Mouse (Mus musculus): ENCODE data around the gene Spata32. TPM values are rescaled to one million over a fixed set of nuclear protein-coding genes. Genes with fewer than 3 reads are reported as not detected.

The Spata32 gene
- total and polyA plus RNA-seq, 3 experiments, result not detected

GRCm38 (mm10) chr11:103229608-103230007 is 11.4 kb upstream of the Spata32 start:
- no peak overlapping the region for H3K4me2 ChIP-seq (ENCODE audit: insufficient read depth, low read depth, poor library complexity, severe bottlenecking)
- TF ChIP-seq MAZ (IDR thresholded peaks at IDR 0.05; ENCODE audit: low read depth, low read length), result no peak
- no peak for TF ChIP-seq NRF1 (IDR thresholded peaks at IDR 0.05; ENCODE audit: low read depth, low read length)
- peak in 1 of 2 experiments; percentile 50; a peak in 2 of 4 replicates for TF ChIP-seq CTCF (conservative IDR thresholded peaks at IDR 0.05 in 1 of 2, IDR thresholded peaks at IDR 0.05 in 1 of 2; ENCODE audit: low read depth in 2 of 2, low read length in 2 of 2)
- peak; percentile 37 for TF ChIP-seq SMC3 (IDR thresholded peaks at IDR 0.05; ENCODE audit: low read depth, low read length)
- peak; percentile 34 for TF ChIP-seq RAD21 (IDR thresholded peaks at IDR 0.05; ENCODE audit: low read depth, low read length)
- no peak overlapping the region for H3K9ac ChIP-seq (ENCODE audit: insufficient read depth, low read depth)
- H3K79me2 ChIP-seq (replicated peaks; ENCODE audit: control insufficient read depth, extremely low read depth, insufficient read depth, poor library complexity, severe bottlenecking), result no peaks in the 10 kb centered on the region
- no peaks in the 10 kb centered on the region for H3K27me3 ChIP-seq (replicated peaks)
- no peak for DNase-seq (ENCODE audit: extremely low read depth)
- dilution Hi-C loops (cut with MboI; ENCODE audit: extremely low pct_ligation_motif_present, extremely low pct_unique_long_range_greater_than_20kb, low sequenced_read_pairs), result no loop called here
- in situ Hi-C loops (cut with MboI; ENCODE audit: low pct_ligation_motif_present, low pct_unique_long_range_greater_than_20kb, low sequenced_read_pairs), result no loop called here
- no peak overlapping the region for H3K27ac ChIP-seq (ENCODE audit: insufficient read depth, low read depth)
- H3K9me3 ChIP-seq (replicated peaks; ENCODE audit: low read length), result peaks cover 12% of the 10 kb centered on the region
- H3K4me1 ChIP-seq (ENCODE audit: control insufficient read depth in 1 of 2, insufficient read depth in 2 of 2), result peaks cover 10 to 46% of the 10 kb centered on the region in 2 experiments
- no peak overlapping the region for H3K4me3 ChIP-seq (replicated peaks in 1 of 3; ENCODE audit: low read depth in 2 of 3, low read length in 2 of 3, poor library complexity in 1 of 3)
- H3K36me3 ChIP-seq (replicated peaks in 1 of 2; ENCODE audit: control insufficient read depth in 1 of 2, insufficient read depth in 1 of 2, low read length in 1 of 2), result peaks cover 60 to 91% of the 10 kb centered on the region in 2 experiments

- in situ Hi-C loops (cut with MboI; ENCODE audit: low pct_ligation_motif_present, low pct_unique_long_range_greater_than_20kb, low sequenced_read_pairs), result no loop called here
- H3K4me2 ChIP-seq (ENCODE audit: insufficient read depth, low read depth, poor library complexity, severe bottlenecking), result no peak overlapping the region
- H3K79me2 ChIP-seq (replicated peaks; ENCODE audit: control insufficient read depth, extremely low read depth, insufficient read depth, poor library complexity, severe bottlenecking), result no peaks in the 10 kb centered on the region
- no peak for DNase-seq (ENCODE audit: extremely low read depth)
- no peak overlapping the region for H3K4me3 ChIP-seq (replicated peaks in 1 of 3; ENCODE audit: low read depth in 2 of 3, low read length in 2 of 3, poor library complexity in 1 of 3)
- H3K36me3 ChIP-seq (replicated peaks in 1 of 2; ENCODE audit: control insufficient read depth in 1 of 2, insufficient read depth in 1 of 2, low read length in 1 of 2), result peaks cover 70 to 91% of the 10 kb centered on the region in 2 experiments
- TF ChIP-seq UBTF (IDR thresholded peaks at IDR 0.05; ENCODE audit: low read depth, low read length), result no peak
- no peak for TF ChIP-seq RAD21 (IDR thresholded peaks at IDR 0.05; ENCODE audit: low read depth, low read length)
- TF ChIP-seq JUND (conservative IDR thresholded peaks at IDR 0.05; ENCODE audit: low read depth, low read length), result no peak
- no peak for TF ChIP-seq TCF12 (IDR thresholded peaks at IDR 0.05; ENCODE audit: low read depth, low read length)
- no peak for TF ChIP-seq CHD2 (IDR thresholded peaks at IDR 0.05; ENCODE audit: low read length)
- no peak for TF ChIP-seq POLR2A (IDR thresholded peaks at IDR 0.05; ENCODE audit: low read depth, low read length)
- TF ChIP-seq MAZ (IDR thresholded peaks at IDR 0.05; ENCODE audit: low read depth, low read length), result no peak
- TF ChIP-seq PAX5 (IDR thresholded peaks at IDR 0.05; ENCODE audit: low read length), result no peak
- TF ChIP-seq USF1 (IDR thresholded peaks at IDR 0.05; ENCODE audit: low read depth, low read length), result no peak
- TF ChIP-seq USF2 (conservative IDR thresholded peaks at IDR 0.05; ENCODE audit: low read depth, low read length), result no peak
- no peak for TF ChIP-seq MAX (IDR thresholded peaks at IDR 0.05; ENCODE audit: low read length)
- peaks cover under 1% of the 10 kb centered on the region for H3K9me3 ChIP-seq (replicated peaks; ENCODE audit: low read length)
- H3K27me3 ChIP-seq (replicated peaks), result no peaks in the 10 kb centered on the region
- H3K4me1 ChIP-seq (ENCODE audit: control insufficient read depth in 1 of 2, insufficient read depth in 2 of 2), result peaks cover 0 to 25% of the 10 kb centered on the region in 2 experiments; a peak in 2 of 4 replicates
- no peak overlapping the region for H3K27ac ChIP-seq (ENCODE audit: insufficient read depth, low read depth)
- dilution Hi-C loops (cut with MboI; ENCODE audit: extremely low pct_ligation_motif_present, extremely low pct_unique_long_range_greater_than_20kb, low sequenced_read_pairs), result no loop called here
- H3K9ac ChIP-seq (ENCODE audit: insufficient read depth, low read depth), result no peak overlapping the region
These were observed 5.8 kb upstream of the Spata32 start for GRCm38 (mm10) chr11:103223951-103224456.

GRCm38 (mm10) chr11:103223444-103223843 is 5.2 kb upstream of the Spata32 start:
- no peak overlapping the region for H3K4me3 ChIP-seq (replicated peaks in 1 of 3; ENCODE audit: low read depth in 2 of 3, low read length in 2 of 3, poor library complexity in 1 of 3)
- H3K4me1 ChIP-seq (ENCODE audit: control insufficient read depth in 1 of 2, insufficient read depth in 2 of 2), result peaks cover 0 to 24% of the 10 kb centered on the region in 2 experiments; a peak in 2 of 4 replicates
- no peak overlapping the region for H3K27ac ChIP-seq (ENCODE audit: insufficient read depth, low read depth)
- H3K9me3 ChIP-seq (replicated peaks; ENCODE audit: low read length), result no peaks in the 10 kb centered on the region
- no peak for TF ChIP-seq SIN3A (IDR thresholded peaks at IDR 0.05; ENCODE audit: low read length)
- TF ChIP-seq ETS1 (conservative IDR thresholded peaks at IDR 0.05; ENCODE audit: low read depth, low read length), result peak; percentile 31; the same call in 1 of the 2 replicates
- no peak for TF ChIP-seq ZMIZ1 (IDR thresholded peaks at IDR 0.05; ENCODE audit: low read depth, low read length)
- TF ChIP-seq BHLHE40 (IDR thresholded peaks at IDR 0.05; ENCODE audit: low read depth, low read length), result peak; percentile 68
- TF ChIP-seq GABPA (IDR thresholded peaks at IDR 0.05; ENCODE audit: insufficient replicate concordance, low read depth, low read length), result no peak
- TF ChIP-seq JUND (conservative IDR thresholded peaks at IDR 0.05; ENCODE audit: low read depth, low read length), result no peak
- TF ChIP-seq TBP (conservative IDR thresholded peaks at IDR 0.05; ENCODE audit: low read depth, low read length), result no peak
- TF ChIP-seq UBTF (IDR thresholded peaks at IDR 0.05; ENCODE audit: low read depth, low read length), result no peak
- no peak for TF ChIP-seq ZC3H11A (IDR thresholded peaks at IDR 0.05; ENCODE audit: low read depth, low read length)
- TF ChIP-seq MAFK (IDR thresholded peaks at IDR 0.05; ENCODE audit: insufficient replicate concordance, low read length), result no peak
- no peak for TF ChIP-seq CHD1 (IDR thresholded peaks at IDR 0.05; ENCODE audit: low read depth, low read length)
- no peak for TF ChIP-seq RAD21 (IDR thresholded peaks at IDR 0.05; ENCODE audit: low read depth, low read length)
- TF ChIP-seq E2F4 (IDR thresholded peaks at IDR 0.05; ENCODE audit: insufficient replicate concordance, low read depth, low read length), result no peak
- TF ChIP-seq POLR2A (IDR thresholded peaks at IDR 0.05; ENCODE audit: low read depth, low read length), result no peak
- peak; percentile 48; the same call in 1 of the 2 replicates for TF ChIP-seq EP300 (IDR thresholded peaks at IDR 0.05; ENCODE audit: low read length)
- no peak for TF ChIP-seq KAT2A (IDR thresholded peaks at IDR 0.05; ENCODE audit: insufficient replicate concordance, low read length)
- dilution Hi-C loops (cut with MboI; ENCODE audit: extremely low pct_ligation_motif_present, extremely low pct_unique_long_range_greater_than_20kb, low sequenced_read_pairs), result no loop called here
- H3K9ac ChIP-seq (ENCODE audit: insufficient read depth, low read depth), result no peak overlapping the region
- H3K36me3 ChIP-seq (replicated peaks in 1 of 2; ENCODE audit: control insufficient read depth in 1 of 2, insufficient read depth in 1 of 2, low read length in 1 of 2), result peaks cover 66 to 89% of the 10 kb centered on the region in 2 experiments
- in situ Hi-C loops (cut with MboI; ENCODE audit: low pct_ligation_motif_present, low pct_unique_long_range_greater_than_20kb, low sequenced_read_pairs), result no loop called here
- no peaks in the 10 kb centered on the region for H3K79me2 ChIP-seq (replicated peaks; ENCODE audit: control insufficient read depth, extremely low read depth, insufficient read depth, poor library complexity, severe bottlenecking)
- peak; percentile 80 for DNase-seq (ENCODE audit: extremely low read depth)
- H3K4me2 ChIP-seq (ENCODE audit: insufficient read depth, low read depth, poor library complexity, severe bottlenecking), result no peak overlapping the region
- H3K27me3 ChIP-seq (replicated peaks), result no peaks in the 10 kb centered on the region

Data from CH12.LX (cell line).